Mouse (Mus musculus) brain, embryonic 14.5 days (tissue): ENCODE measurements at regions not wholly inside any gene's neighbourhood (a gene's known extent, or its start where the extent isn't known, plus 50 kb on each side); places are given as distances from the start of the nearest gene placed in this dataset.

ENCODE experiments used
- CTCF ChIP-seq: fragments of 200-500 bp; IDR thresholded peaks from 2 replicates; pipeline ENCODE4 v1.5.1; 2012; ENCODE audit warnings: inconsistent platforms, mild to moderate bottlenecking, moderate library complexity, borderline replicate concordance; ENCODE audit not compliant: insufficient read depth, insufficient read length; ENCODE audit errors: extremely low read depth
- POLR2A ChIP-seq: fragments of 200-500 bp; IDR thresholded peaks from 2 replicates; pipeline ENCODE4 v1.6.1; 2012; ENCODE audit warnings: mild to moderate bottlenecking, inconsistent platforms, borderline replicate concordance; ENCODE audit not compliant: poor library complexity, insufficient read depth, insufficient read length, severe bottlenecking; ENCODE audit errors: extremely low read depth

DNA sequence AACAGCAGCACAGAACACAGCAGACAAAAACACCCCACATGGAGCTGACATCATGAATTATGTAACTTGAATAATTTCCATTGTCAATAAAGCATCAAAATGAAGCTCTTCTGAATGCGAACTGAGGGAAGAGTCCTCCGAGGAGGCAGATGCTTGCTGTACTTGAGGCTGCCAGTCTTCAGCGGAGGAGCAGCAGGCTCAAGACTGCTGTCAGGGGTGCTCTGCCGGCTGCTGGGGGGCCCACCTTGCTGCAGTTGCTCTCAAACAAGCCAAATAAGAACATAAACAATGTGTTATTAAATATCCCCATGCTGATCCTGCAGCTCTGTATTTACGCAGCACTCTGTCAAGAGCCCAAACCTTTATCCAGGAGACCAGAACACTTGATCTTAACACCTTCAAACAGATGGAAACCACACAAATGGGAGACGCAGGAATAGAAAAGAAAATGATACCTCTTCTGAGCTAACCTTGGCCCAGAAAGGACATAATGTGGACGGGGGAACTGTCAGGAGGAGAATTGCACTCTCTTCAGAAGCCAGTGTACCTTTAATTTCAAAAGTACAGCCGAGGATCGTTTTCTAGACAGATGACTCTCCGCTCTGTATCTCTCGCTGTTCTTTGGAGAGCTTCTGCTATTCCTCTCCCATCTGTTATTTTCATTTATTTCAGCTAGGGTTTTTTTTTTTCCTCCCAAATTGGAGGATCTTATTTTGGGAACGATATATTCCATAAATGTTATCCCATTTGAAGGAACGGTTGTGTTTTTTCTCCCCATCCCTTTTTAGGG, 612.0 kb upstream of the Arid1b start:
- TF ChIP-seq POLR2A: no peak
- TF ChIP-seq CTCF: no peak
